Mouse (Mus musculus): ENCODE measurements at regions not wholly inside any gene's neighbourhood (a gene's known extent, or its start where the extent isn't known, plus 50 kb on each side); places are given as distances from the start of the nearest gene placed in this dataset.

DNA sequence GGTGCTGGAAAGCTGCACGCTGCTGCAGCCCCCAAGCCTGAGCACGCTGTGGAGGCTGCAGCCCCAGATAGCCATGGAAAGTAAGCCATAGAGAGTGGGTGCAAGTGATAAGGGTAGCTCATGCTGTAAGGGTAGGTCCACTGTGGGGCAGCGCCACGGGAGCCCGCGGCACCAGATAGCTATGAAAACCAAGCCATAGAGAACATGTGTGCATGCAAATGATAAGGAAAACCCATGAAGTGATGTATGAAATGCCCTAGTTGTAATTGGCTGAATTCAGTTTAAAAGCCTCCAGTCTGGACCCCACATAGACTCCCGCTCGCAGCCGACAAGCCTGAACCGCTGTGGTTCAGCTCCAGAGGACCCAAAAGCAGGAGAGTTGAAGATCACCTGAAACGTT is 58.8 kb upstream of the L3mbtl3 start:
- DNase-seq = no peak

GRCm38 (mm10) chr10:26440720-26441119 is 64.9 kb upstream of the L3mbtl3 start:
- no peak for DNase-seq

GRCm38 (mm10) chr10:26484311-26484710 is 108.5 kb upstream of the L3mbtl3 start:
- DNase-seq = no peak

DNA sequence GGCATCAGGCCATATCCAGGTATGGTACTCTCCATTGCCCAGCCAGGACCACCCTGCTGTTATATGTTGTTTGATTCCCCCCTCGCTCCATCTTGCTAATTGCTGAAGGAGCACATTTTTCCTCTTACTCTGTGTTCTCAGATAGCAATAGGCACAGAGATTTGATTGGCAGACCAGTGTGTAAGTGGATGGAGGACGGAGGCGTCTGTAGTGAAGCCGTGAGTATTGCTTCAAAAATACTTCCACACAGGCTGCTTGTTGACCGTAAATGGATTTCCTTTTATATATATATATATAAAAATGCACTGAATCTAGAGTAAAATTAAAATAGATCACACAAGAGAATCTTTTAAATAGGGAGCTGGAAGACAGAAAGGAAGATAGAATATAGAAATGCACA is 115.6 kb upstream of the L3mbtl3 start:
- DNase-seq = no peak

GRCm38 (mm10) chr10:26492146-26492545 is 116.4 kb upstream of the L3mbtl3 start:
- DNase-seq = no peak

GRCm38 (mm10) chr10:26492856-26493484 is 117.2 kb upstream of the L3mbtl3 start:
- DNase-seq = no peak

GRCm38 (mm10) chr10:26493801-26494200 is 118.0 kb upstream of the L3mbtl3 start:
- DNase-seq = no peak

GRCm38 (mm10) chr10:26494380-26494781 is 118.6 kb upstream of the L3mbtl3 start:
- DNase-seq = peak; percentile 17

DNA sequence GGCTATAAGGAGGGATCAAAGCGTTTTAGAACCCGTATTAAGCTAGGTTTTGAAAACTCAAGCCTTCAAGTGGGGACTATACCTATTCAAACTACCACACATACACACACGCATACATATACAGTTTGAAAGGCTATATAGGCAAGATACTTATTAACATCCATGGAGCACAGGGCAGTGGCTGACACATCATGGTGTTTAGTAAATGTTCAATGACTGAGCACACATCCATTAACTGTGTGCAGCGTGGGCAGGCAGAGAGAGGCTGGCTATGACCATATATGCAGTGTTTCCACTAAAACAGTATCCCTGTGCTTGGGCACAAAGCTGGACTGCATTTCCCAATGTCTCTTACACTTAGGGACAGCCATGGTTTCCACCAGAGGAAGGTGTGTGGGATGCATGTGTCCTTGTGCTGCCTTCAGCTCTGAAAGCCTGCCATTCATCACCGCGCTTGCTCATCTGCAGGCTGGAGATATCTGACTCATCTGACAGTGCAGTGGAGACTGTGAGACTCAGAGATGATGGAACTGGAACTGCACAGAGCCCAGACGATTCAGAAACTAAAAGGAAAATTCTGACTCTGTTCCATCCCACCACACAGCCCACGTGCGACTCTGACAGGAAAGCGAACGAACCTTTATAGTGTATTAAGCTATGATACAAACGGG is 124.6 kb upstream of the L3mbtl3 start:
- peak; percentile 5 for DNase-seq

DNA sequence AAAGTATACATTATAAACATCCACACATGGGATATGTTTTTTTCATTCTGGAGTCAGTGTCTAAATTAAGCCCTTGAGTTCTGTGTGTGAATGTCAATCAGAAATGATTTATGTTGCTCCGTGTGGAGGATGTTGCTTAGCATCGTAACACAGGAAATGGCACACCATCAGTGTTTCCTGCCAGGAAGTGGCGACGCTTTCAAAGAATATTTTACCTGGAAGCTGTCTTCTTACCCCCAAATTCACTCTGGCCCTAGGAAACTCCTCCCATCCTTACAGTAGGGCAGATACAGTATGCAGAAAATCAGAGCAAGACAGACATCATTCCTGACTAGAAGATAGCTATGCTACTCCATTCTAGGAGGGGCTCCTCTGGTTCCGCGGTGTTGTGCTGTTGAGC is 145.1 kb upstream of the L3mbtl3 start:
- no peak for DNase-seq

DNA sequence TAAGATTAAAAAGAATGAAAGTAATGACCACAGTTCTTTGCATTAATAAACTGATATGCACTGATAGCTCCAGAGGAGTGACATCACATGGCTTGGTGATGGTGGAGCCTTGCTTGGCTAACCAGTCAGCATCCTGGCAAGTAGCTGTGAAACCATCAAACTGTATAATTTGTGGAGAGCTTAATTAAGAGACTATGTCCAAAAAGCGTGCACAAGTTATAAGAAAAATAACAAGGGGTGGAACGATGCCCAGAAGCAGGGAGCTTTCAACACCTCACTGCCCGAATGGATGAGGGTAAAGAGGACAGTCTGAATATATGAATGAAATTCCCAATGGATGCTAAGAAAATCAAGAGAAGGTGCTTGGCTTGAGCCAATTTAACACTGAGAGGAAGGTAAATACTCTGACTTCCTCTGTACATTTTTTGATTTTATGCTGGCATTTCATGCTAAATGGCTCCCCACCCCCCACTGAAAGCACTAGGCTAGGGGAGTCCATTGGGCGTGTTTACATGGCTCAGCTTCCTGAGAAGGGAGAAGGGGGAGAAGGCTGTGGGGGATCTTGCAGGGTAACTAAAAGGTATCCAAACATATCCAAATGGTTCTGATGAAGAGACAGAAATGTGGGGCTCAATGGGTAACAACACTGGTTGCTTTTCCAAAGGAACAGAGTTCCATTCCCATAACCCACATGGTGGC is 150.2 kb upstream of the L3mbtl3 start:
- DNase-seq = no peak

DNA sequence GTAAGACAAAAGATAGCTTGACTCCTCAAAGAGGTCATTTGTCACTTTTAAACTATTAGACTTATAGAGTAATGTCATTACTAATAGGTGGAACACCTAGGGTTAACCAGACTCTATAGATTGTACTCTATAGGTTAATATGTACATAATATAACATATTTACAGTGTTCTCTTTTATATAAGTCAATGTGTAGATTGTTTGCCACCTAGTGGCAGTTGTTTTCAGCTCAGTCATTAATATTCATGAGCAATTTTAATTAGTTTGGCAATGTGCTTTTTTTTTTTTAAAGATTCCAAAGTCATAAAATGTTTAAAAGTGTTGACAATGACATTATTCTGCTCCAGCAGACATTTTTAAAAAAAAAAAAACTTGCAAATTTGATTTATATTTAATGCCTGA is 164.4 kb upstream of the L3mbtl3 start:
- DNase-seq = no peak

DNA sequence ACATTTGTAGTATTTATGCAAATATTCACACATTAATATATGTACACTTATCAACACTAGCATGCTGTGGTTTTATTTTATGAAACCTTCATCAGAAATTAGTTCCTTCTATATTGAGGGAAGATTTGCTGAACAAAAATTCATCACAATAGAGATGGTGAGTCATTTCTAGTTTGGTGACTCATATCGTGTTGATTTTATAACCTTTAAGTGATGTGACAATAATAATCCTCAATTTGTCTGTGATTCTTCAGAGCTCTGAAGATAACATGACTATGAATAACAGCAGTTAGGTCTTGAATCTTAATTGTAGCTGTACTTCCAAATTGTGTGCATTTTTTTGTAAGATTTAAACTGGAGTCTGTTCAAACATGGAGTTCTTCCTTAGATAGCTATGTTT is 168.3 kb upstream of the L3mbtl3 start:
- no peak for DNase-seq

GRCm38 (mm10) chr10:26544796-26545195 is 169.0 kb upstream of the L3mbtl3 start:
- no peak for DNase-seq

DNA sequence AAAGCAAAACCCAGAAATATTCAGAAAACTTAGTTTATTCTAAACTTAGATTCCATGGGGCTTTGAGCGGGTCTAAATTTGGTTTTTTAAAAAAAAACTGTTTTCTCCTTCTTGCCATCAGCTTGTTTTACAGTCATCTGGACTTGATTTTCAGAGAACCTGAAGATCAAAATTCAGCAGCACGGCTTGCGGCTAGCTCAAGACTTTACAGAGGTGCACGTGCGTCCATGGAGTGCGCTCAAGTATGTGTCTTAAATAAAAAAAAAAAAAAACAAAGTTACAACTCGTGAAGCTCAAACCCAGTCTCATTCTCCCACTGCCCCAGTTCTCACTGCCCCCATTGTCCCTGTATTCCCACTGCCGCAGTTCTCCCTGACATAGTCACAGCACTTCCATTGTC is 180.5 kb upstream of the L3mbtl3 start:
- DNase-seq = no peak

DNA sequence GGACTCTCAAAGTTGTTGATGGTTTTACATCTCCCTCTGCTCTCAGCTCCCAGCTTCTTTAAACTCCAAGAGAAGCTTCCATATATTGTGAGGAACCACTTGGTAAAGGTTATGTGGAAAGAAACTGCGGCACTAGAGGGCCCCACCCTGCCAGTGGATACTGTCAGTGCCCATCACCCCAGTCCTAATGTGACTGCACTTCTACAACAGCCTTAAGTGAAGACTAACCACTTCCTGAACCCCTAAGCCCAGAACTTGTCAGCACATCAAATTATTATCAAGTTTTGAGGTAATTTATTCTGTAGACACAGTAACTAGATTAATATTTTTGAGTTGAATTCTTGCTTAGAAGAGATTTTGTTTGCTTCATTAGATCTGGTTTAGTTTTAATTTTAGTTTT is 182.3 kb upstream of the L3mbtl3 start:
- DNase-seq = no peak

DNA sequence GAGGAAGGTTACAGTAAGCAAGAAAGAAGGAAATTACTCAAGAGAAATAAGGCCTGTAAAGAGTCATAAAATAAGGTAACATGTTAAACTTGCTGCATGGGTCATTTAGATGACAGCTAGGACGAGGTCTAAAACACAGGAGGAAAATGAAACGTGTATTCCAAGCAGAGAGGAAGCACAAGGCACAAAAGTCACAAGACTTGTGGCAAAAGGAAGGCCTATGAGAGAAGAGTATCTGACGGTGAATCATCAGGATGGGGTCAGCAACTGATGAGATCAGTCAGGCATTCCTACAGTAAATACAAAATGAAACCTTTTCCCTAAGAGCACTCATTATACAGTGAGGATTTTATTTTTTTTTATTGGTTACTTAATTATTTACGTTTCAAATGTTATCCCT is 183.6 kb upstream of the L3mbtl3 start:
- no peak for DNase-seq

DNA sequence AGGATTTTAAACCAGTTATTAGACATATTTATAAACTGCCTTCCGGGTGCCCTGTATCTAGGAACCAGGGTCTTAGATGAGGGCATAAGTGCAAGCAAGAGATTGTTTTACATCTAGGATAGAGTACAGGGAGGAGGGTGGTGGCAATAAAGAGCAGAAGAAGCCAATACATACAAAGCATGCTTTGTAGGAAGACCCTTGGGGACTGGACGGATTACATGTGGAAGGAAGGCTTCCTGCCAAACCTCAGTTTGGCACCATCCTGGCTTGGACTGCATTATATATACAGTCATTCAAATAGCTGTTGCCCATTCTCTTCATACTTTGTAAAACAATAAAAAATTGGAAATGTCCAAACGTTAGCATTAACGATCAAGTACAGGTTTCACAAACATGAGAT is 184.7 kb upstream of the L3mbtl3 start:
- DNase-seq = no peak

DNA sequence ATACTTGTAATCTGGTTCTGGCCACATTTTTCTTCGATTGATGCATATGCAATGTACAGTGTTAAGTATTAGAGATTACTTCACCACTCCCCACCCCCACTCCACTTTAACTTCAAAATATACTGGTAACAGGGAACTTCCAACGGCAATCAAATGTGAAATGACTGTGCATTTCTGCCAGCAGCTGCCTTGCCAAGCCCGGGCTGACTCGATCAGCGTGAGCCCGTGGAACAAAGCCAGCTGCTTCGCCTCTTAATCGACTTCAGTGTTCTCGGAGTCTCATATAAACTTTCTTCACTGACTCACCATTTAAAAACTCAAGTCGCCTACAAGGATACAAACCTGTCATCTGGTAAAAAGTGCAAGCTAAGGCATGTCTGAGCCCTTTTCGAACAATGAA is 188.7 kb upstream of the L3mbtl3 start:
- DNase-seq = peak; percentile 10

DNA sequence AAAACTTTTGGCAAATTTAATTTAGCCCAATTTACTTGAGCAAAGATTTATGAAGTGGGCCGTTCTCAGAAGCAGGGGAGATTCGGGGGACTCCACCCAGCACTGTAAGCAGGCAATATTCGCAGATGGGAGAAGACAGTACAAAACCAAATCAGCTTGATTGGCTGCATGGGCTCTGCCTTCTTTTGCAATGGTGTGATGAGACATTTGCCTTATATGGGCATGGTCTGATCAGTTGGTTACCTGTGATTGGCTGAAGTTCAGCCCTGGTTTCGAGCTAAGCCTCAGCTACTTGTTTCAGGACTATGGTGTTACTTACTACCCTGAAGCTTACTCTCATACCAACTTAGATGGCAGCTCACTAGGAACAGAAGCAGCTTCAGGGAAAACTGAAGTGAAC is 185.6 kb upstream of the Arhgap18 start:
- no peak for DNase-seq

DNA sequence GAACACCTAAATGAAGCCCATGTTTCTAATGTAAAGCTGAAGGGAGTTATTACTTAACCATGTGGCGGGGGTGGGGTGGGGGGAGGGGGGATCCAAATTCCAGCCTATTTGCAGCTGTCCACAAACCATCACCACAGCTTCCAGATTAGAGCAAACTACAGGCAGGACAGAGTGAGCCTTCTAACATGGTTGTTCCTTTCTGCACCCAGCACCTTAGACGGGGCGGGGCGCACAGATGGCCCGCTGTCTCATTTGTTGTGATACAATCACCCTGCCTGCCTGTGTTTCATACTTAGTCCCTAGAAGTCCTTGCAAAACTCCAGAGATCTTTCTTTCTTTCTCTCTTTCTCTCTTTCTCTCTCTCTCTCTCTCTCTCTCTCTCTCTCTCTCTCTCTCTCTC is 182.8 kb upstream of the Arhgap18 start:
- DNase-seq = no peak

DNA sequence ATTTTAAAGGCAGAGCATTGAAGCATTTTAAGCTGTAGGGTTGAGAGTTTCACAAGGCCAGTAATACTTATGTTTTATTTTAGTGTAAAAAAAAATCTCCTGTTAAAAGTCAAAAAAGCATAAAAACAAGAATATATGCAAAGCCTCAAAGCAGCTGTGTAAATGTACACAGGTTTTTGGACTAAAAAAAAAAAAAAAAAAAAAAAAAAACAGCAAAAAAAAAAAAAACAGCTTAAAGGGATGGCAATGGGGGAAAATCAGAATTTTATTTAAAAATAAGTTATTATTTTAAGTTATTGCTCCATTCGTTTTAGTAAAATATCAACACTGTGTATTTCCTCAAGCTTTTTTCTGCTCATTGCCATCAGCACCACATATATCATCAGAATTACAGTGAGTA is 181.8 kb upstream of the Arhgap18 start:
- no peak for DNase-seq

DNA sequence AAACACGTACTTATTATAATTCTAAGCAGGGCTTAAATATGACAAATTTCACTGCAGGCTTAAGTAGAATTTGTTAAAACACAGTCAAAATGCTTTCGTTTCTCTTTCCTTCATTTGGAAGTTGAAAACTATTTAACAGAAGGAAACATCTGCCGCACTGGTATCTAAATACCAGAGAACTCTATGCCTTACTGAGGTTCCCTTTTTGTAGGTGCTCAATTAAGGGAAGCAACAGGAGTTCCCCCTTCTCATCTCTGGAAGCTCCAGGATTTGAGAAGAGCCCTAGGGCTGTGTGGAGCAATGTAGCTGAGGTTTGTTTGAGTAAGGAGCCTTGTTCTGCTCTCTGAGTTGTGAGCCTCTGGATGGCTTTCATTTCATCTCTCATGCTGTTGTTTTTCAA is 177.1 kb upstream of the Arhgap18 start:
- no peak for DNase-seq

DNA sequence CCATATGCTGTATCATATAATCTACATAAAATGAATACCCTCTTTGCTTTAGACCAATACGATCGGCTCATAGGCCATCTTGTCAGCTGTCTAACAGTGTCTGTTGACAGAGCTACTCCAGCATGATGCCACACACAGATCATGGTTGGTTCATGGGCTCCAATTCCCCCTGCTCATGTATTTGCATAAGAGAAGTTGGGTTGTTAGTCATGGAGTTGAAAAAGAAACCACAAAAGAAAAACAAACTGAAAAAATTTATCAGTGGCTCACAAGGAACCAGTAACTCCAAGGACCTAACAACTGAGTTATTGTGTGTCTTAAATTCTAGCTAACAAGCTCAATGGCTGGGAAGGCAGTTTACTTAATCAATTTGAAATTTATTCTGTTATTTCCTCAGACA is 176.1 kb upstream of the Arhgap18 start:
- DNase-seq = no peak

DNA sequence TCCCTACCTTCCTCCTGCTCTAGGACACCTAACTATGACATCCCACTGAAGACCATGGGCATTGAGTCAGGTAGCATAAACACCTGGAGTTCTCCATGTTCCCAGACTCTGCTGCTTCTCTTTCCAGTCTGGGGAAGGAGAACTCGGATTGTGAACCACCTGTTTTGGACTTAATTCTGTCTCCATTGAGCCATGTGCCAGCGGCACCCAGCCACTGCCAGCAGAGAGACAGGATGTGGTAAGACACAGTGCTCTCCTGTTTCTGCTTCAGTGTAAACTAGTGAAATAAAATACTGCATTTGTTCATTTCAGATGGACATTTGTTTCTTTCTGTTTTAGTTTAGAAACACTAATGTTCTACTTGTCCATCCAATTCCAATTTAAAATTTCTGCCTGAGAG is 168.1 kb upstream of the Arhgap18 start:
- no peak for DNase-seq
